Mouse (Mus musculus) G1E (cell line): Measurements from ENCODE around the gene Aldh9a1.

Experiments
- CTCF ChIP-seq: IDR thresholded peaks from 2 replicates; pipeline ENCODE4 v1.5.1; 2012; ENCODE audit warnings: low read depth, low read length, inconsistent platforms, mixed read lengths
- GATA1 ChIP-seq: IDR thresholded peaks from 2 replicates; pipeline ENCODE4 v1.6.1; 2012; ENCODE audit warnings: borderline replicate concordance, low read length, inconsistent platforms, mixed read lengths
- GATA2 ChIP-seq: IDR thresholded peaks from 2 replicates; pipeline ENCODE4 v1.6.1; 2012; ENCODE audit warnings: low read depth, low read length, inconsistent platforms, borderline replicate concordance

DNA sequence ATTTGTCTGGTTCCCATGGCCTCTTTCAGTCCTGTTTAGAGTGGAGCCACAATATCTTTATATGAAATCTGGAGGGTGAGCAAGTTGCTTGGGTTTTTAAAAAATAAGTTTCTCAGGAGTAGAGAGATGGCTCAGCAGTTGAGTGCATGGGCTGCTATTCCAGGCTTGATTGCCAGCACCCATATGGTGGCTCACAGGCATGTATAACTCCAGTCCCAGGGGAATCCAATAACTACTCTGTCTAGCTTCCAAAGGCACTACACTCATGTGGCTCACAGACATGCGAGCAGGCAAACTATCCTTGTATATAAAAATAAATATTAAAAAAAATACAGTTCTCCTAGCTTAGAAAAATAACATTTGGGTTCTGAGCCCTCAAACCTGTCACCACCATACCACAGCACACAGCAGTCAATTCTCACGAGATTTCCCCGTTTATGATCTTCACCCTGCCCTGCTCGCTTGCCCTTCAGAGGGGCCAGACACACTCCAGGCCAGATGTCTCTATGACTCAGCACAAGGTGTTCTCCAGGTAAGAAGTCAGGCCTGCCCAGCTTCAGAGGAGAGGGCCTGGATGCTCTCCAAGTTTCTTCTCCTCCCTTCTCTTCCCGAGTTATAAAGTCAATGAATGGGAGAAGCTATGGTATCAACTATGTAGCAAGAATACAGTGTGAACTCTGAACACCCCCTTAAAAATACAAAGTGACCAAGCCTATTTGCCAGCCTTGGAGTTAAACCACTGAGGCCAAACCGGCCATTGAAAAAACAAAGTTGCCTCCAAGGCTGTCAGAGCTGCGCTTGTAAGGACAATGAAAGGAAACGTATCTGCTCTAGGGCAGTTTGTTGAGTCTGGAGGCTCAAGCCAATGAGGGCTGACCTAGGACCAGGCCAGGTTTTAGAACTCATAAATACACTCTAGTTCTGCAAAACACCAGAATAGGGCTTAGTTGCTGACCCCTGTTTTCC, 31.5 kb downstream of the Aldh9a1 start:
- TF ChIP-seq GATA1 (no peak), CTCF (no peak), GATA2 (no peak)
